Mouse (Mus musculus): ENCODE data around the gene Dph6. TPM values are rescaled to one million over a fixed set of nuclear protein-coding genes. Genes with fewer than 3 reads are reported as not detected.

Dph6 gene
- polyA plus RNA-seq, 2 experiments: 5.5 to 6.1 TPM

GRCm38 (mm10) chr2:114519907-114520306 is 134.9 kb downstream of the Dph6 start:
- Histone ChIP-seq H3K4me1 (replicated peaks; ENCODE audit: control insufficient read depth in 2 of 2, insufficient read depth in 2 of 2, low read length in 1 of 2) (no peaks in the 10 kb centered on the region), H3K27ac (no peak overlapping the region), H3K27me3 (ENCODE audit: control insufficient read depth, insufficient read depth, low read length) (no peaks in the 10 kb centered on the region), H3K4me3 (ENCODE audit: insufficient read depth in 1 of 2, low read depth in 2 of 2, low read length in 2 of 2) (no peak overlapping the region), H3K9ac (replicated peaks) (no peak overlapping the region), H3K4me2 (ENCODE audit: low read depth) (no peak overlapping the region), H3K9me3 (ENCODE audit: control insufficient read depth, low read length) (no peaks in the 10 kb centered on the region), H3K36me3 (replicated peaks; ENCODE audit: control insufficient read depth, insufficient read depth, low read depth) (no peaks in the 10 kb centered on the region)
- ATAC-seq (ENCODE audit: insufficient read depth) (no peak), DNase-seq (ENCODE audit: low read depth in 3 of 3, low spot score in 3 of 3) (no peak)
- 73% methylated on average over 3 of the region's 3 CpGs for WGBS (ENCODE audit: insufficient replicate concordance)
- TF ChIP-seq EP300 (IDR thresholded peaks at IDR 0.05; ENCODE audit: low read depth) (no peak), CTCF (IDR thresholded peaks at IDR 0.05; ENCODE audit: low read depth) (no peak)

- H3K27ac ChIP-seq: no peak overlapping the region
- H3K4me2 ChIP-seq (ENCODE audit: low read depth): no peak overlapping the region
- WGBS (ENCODE audit: insufficient replicate concordance): 47% methylated on average over 3 of the region's 3 CpGs
- H3K4me1 ChIP-seq (replicated peaks; ENCODE audit: control insufficient read depth in 2 of 2, insufficient read depth in 2 of 2, low read length in 1 of 2): no peaks in the 10 kb centered on the region
- no peak overlapping the region for H3K9ac ChIP-seq (replicated peaks)
- H3K4me3 ChIP-seq (ENCODE audit: insufficient read depth in 1 of 2, low read depth in 2 of 2, low read length in 2 of 2): no peak overlapping the region
- TF ChIP-seq EP300 (IDR thresholded peaks at IDR 0.05; ENCODE audit: low read depth): no peak
- TF ChIP-seq CTCF (IDR thresholded peaks at IDR 0.05; ENCODE audit: low read depth): no peak
- H3K27me3 ChIP-seq (ENCODE audit: control insufficient read depth, insufficient read depth, low read length): no peaks in the 10 kb centered on the region
- no peak for ATAC-seq (ENCODE audit: insufficient read depth)
- no peak for DNase-seq (ENCODE audit: low read depth in 3 of 3, low spot score in 3 of 3)
- no peaks in the 10 kb centered on the region for H3K36me3 ChIP-seq (replicated peaks; ENCODE audit: control insufficient read depth, insufficient read depth, low read depth)
- no peaks in the 10 kb centered on the region for H3K9me3 ChIP-seq (ENCODE audit: control insufficient read depth, low read length)
Observed at GRCm38 (mm10) chr2:114492398-114492797, 162.4 kb downstream of the Dph6 start.

DNA sequence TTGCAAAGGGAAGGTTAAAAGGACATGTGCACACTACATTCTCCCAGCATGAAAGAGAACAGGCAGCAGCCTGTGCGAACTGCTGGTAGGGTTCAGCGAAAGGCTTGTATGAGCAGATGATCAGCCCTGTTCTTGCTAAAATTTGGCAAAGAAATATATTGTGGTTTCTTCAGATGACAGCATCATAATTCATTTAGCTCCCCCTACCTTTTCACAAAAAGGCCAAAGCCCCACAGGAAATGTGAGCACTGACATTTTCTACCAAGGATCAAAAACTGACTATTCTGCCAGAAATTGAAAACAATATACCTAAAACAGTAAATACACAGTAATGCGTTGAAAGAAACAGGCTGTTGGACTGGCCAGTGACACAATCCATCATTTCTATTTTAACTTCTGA is 162.9 kb downstream of the Dph6 start:
- DNase-seq (ENCODE audit: low read depth in 3 of 3, low spot score in 3 of 3): no peak
- TF ChIP-seq EP300 (IDR thresholded peaks at IDR 0.05; ENCODE audit: low read depth) (no peak), CTCF (IDR thresholded peaks at IDR 0.05; ENCODE audit: low read depth) (no peak)

DNA sequence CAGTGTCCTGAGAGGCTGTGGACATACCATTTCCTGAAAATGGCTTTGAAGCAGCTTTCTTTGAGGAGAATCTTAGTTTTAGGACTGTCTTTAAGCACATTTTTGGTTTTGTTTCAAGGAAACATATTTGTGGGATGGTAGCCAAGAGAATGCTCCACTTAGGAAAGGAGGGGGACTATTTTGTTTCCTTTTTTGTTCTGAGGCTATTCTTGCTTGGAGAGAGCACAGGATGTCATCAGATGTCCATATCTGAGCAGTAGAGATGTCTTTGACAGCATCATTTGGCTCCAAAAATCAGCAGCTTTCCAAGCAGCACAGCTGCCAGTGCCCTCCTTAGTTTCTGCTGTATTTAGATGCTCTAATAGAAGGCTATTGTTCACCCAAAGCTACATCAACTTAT is 167.8 kb downstream of the Dph6 start:
- no peak overlapping the region for H3K27ac ChIP-seq
- TF ChIP-seq CTCF (IDR thresholded peaks at IDR 0.05; ENCODE audit: low read depth): no peak
- no peak for TF ChIP-seq EP300 (IDR thresholded peaks at IDR 0.05; ENCODE audit: low read depth)
- H3K4me2 ChIP-seq (ENCODE audit: low read depth): no peak overlapping the region
- DNase-seq (ENCODE audit: low read depth in 3 of 3, low spot score in 3 of 3) (no peak), ATAC-seq (ENCODE audit: insufficient read depth) (no peak)
- H3K4me3 ChIP-seq (ENCODE audit: insufficient read depth in 1 of 2, low read depth in 2 of 2, low read length in 2 of 2): no peak overlapping the region
- H3K9ac ChIP-seq (replicated peaks): no peak overlapping the region
- H3K9me3 ChIP-seq (ENCODE audit: control insufficient read depth, low read length): no peaks in the 10 kb centered on the region
- no peaks in the 10 kb centered on the region for H3K27me3 ChIP-seq (ENCODE audit: control insufficient read depth, insufficient read depth, low read length)
- no peaks in the 10 kb centered on the region for H3K4me1 ChIP-seq (replicated peaks; ENCODE audit: control insufficient read depth in 2 of 2, insufficient read depth in 2 of 2, low read length in 1 of 2)
- H3K36me3 ChIP-seq (replicated peaks; ENCODE audit: control insufficient read depth, insufficient read depth, low read depth): no peaks in the 10 kb centered on the region

More for the DNA sequence above, 162.9 kb downstream of the Dph6 start:
- no peak overlapping the region for H3K9ac ChIP-seq (replicated peaks)
- no peak overlapping the region for H3K4me2 ChIP-seq (ENCODE audit: low read depth)
- no peak for ATAC-seq (ENCODE audit: insufficient read depth)
- no peaks in the 10 kb centered on the region for H3K9me3 ChIP-seq (ENCODE audit: control insufficient read depth, low read length)
- no peaks in the 10 kb centered on the region for H3K4me1 ChIP-seq (replicated peaks; ENCODE audit: control insufficient read depth in 2 of 2, insufficient read depth in 2 of 2, low read length in 1 of 2)
- no peaks in the 10 kb centered on the region for H3K27me3 ChIP-seq (ENCODE audit: control insufficient read depth, insufficient read depth, low read length)
- 69% methylated on average over 3 of the region's 3 CpGs for WGBS (ENCODE audit: insufficient replicate concordance)
- H3K36me3 ChIP-seq (replicated peaks; ENCODE audit: control insufficient read depth, insufficient read depth, low read depth): no peaks in the 10 kb centered on the region
- no peak overlapping the region for H3K27ac ChIP-seq
- H3K4me3 ChIP-seq (ENCODE audit: insufficient read depth in 1 of 2, low read depth in 2 of 2, low read length in 2 of 2): no peak overlapping the region

All from liver, embryonic 14.5 days (tissue).